17 mouse cellular contexts compared by ENCODE assay signal in the genomic region with DNA sequence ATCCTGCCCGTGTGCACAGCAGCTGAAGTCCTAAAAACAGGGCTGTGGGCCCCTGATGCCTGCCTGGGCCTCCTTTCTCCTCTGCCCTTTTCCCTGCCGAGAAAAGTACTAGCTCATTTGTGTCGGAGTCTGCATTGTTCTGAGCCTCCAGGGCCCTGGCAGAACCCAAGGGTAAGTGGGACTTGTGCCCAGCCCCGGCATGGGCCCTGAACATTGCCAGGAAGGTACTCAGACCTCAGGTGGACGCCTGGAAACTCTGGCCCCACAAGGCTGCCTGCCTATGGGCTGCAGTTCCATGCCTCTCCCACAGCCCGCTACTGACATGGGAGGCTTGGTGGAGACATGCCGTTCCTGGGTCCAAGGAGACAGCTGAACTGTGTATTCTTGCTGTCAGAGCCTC.
DNase-seq lines count a peak whose midpoint lies in the region; ATAC-seq lines count a peak whose summit lies in the region.
"Had no signal": no experiment of that assay in that cellular context is flagged by ENCODE, and none has a peak within 500 bp of the region (broad histone marks: within the 10 kb centered on the region; RNA-seq: fewer than 3 reads in every experiment).

No protein-coding gene starts in this region.

- peak; percentile 69 for ATAC-seq in cerebellum, adult (ENCODE audit: insufficient number of reproducible peaks, low FRiP score, low TSS enrichment)
- ATAC-seq: intestine, embryonic 15.5 days; liver, embryonic 12.5 days had no signal

- DNase-seq in lung, postnatal 14 days = peak; percentile 17
- no peak for DNase-seq in lung, adult 18-20 months
- peak; percentile 85 to 90 for DNase-seq in cerebellum, adult 18-20 months
- DNase-seq in cerebellum, postnatal 14 days = peak; percentile 82 to 91
- DNase-seq in testis, postnatal 10 days (ENCODE audit: low spot score) = no peak
- DNase-seq in layer of hippocampus, adult 9-11 months = no peak
- DNase-seq: adrenal gland, adult 2 months; gastrocnemius, postnatal 10 days; heart, adult 11 months; heart, postnatal 10 days; kidney, adult 8-10 months; kidney, postnatal 25 days; lung, adult 2 months; lung, postnatal 4 days had no signal

Comparison
In these comparisons a context has a peak if more than half of its experiments do, and no peak if none do; other contexts are left out.
1. DNase-seq: peak in lung, postnatal 14 days (single experiment), cerebellum, adult 18-20 months (2 of 2) and cerebellum, postnatal 14 days (2 of 2); none in lung, adult 18-20 months (0 of 2), testis, postnatal 10 days (single experiment) and layer of hippocampus, adult 9-11 months (single experiment).